Mouse (Mus musculus) G1E (cell line): ENCODE results near the gene Kcnma1. TPM values are rescaled to one million over a fixed set of nuclear protein-coding genes. Genes with fewer than 3 reads are reported as not detected.

Source experiments
- ATAC-seq: 2 replicates; pipeline ENCODE4 v1.8.0; 2016; ENCODE audit warnings: mild to moderate bottlenecking; ENCODE audit not compliant: insufficient number of reproducible peaks, poor library complexity, low FRiP score, severe bottlenecking; ENCODE audit errors: extremely low read depth
- DNase-seq: peaks from one replicate; pipeline ENCODE4 v3.0.0; 2012; ENCODE audit warnings: low spot score
- H3K27me3 ChIP-seq: 2 replicates; pipeline ENCODE4 v1.6.1; 2012; ENCODE audit warnings: mild to moderate bottlenecking, low read length, inconsistent platforms; ENCODE audit not compliant: insufficient read depth
- H3K36me3 ChIP-seq: replicated peaks from 2 replicates; pipeline ENCODE3; 2012; ENCODE audit warnings: mild to moderate bottlenecking, inconsistent platforms
- H3K4me1 ChIP-seq: 2 replicates; pipeline ENCODE4 v1.6.1; 2012; ENCODE audit warnings: low read depth, low read length, inconsistent platforms, mixed read lengths; ENCODE audit not compliant: insufficient read depth
- H3K4me3 ChIP-seq: 2 replicates; pipeline ENCODE4 v1.5.1; 2012; ENCODE audit warnings: low read depth, mild to moderate bottlenecking, inconsistent platforms, low read length, moderate library complexity, mixed read lengths
- H3K9me3 ChIP-seq: replicated peaks from 2 replicates; pipeline ENCODE4 v1.6.1; 2012; ENCODE audit warnings: inconsistent platforms
- CTCF ChIP-seq: IDR thresholded peaks from 2 replicates; pipeline ENCODE4 v1.5.1; 2012; ENCODE audit warnings: low read depth, low read length, inconsistent platforms, mixed read lengths
- GATA1 ChIP-seq: IDR thresholded peaks from 2 replicates; pipeline ENCODE4 v1.6.1; 2012; ENCODE audit warnings: borderline replicate concordance, low read length, inconsistent platforms, mixed read lengths
- GATA2 ChIP-seq: IDR thresholded peaks from 2 replicates; pipeline ENCODE4 v1.6.1; 2012; ENCODE audit warnings: low read depth, low read length, inconsistent platforms, borderline replicate concordance
- POLR2AphosphoS5 ChIP-seq: IDR thresholded peaks from 2 replicates; pipeline ENCODE4 v1.6.1; 2012; ENCODE audit warnings: low read depth, low read length, inconsistent platforms; ENCODE audit not compliant: insufficient replicate concordance
- TAL1 ChIP-seq: conservative IDR thresholded peaks from 2 replicates; pipeline ENCODE4 v1.6.1; 2012; ENCODE audit warnings: low read depth, low read length, inconsistent platforms, mixed read lengths
- polyA plus RNA-seq: library from polyadenylated mRNA; stranded (reverse); fragments of >175 nt; gene quantifications from 2 replicates; pipeline ENCODE4 v1.2.3, GENCODE M21; 2012
- total RNA-seq, 2 experiments: library from RNA; stranded (forward) in 1 of 2; stranded (reverse) in 1 of 2; fragments of 200-1000 nt in 1 of 2; fragments of >200 nt in 1 of 2; fragmentation: Nextera tagmentation in 1 of 2; gene quantifications; 2 replicates each; pipeline ENCODE4 v1.2.3; 2014 to 2017

The Kcnma1 gene
- total and polyA plus RNA-seq, 3 experiments, result 0.27 TPM; not detected in 2

GRCm38 (mm10) chr14:23418955-23419354 lies 595.3 kb downstream of the Kcnma1 start:
- H3K27me3 ChIP-seq, result no peaks in the 10 kb centered on the region
- TF ChIP-seq TAL1 (no peak), GATA1 (no peak), CTCF (no peak), GATA2 (no peak), POLR2AphosphoS5 (no peak)
- ATAC-seq (no peak), DNase-seq (no peak)
- H3K4me1 ChIP-seq, result no peaks in the 10 kb centered on the region
- no peaks in the 10 kb centered on the region for H3K36me3 ChIP-seq
- H3K4me3 ChIP-seq, result no peak overlapping the region
- H3K9me3 ChIP-seq, result peaks cover 8% of the 10 kb centered on the region

DNA sequence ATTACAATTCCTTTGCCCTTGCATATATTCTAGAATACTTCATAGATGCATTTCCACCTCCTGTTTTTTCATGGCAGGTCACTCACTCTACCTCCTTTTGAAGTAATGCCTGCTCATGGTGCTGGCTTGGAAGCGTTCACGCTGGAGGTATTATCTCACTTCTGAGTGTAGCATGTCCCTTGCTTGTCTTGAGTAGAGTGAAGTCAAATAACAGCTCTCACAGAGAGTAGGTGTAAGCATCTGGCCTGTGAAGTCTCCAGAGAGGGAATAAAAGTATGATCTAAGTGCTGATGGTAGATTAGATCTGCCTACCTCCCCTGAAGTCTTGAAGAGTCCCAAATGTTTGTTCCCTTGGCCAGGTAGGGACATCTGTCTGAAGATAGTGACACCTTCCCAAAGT lies 607.2 kb downstream of the Kcnma1 start:
- ATAC-seq (no peak), DNase-seq (no peak)
- Histone ChIP-seq H3K27me3 (no peaks in the 10 kb centered on the region), H3K36me3 (no peaks in the 10 kb centered on the region), H3K4me1 (no peaks in the 10 kb centered on the region), H3K9me3 (peaks cover 4% of the 10 kb centered on the region; the same call in 1 of the 2 replicates), H3K4me3 (no peak overlapping the region)
- TF ChIP-seq TAL1 (no peak), CTCF (no peak), GATA1 (no peak)

GRCm38 (mm10) chr14:23400777-23401469 lies 613.4 kb downstream of the Kcnma1 start:
- ATAC-seq (no peak), DNase-seq (no peak)
- no peaks in the 10 kb centered on the region for H3K27me3 ChIP-seq

GRCm38 (mm10) chr14:23397642-23398041 lies 616.6 kb downstream of the Kcnma1 start:
- Histone ChIP-seq H3K4me3 (no peak overlapping the region), H3K4me1 (no peaks in the 10 kb centered on the region), H3K9me3 (peaks cover 5% of the 10 kb centered on the region; the same call in 1 of the 2 replicates), H3K27me3 (no peaks in the 10 kb centered on the region), H3K36me3 (no peaks in the 10 kb centered on the region)
- no peak for ATAC-seq
- TF ChIP-seq GATA2 (no peak), CTCF (no peak), POLR2AphosphoS5 (no peak), TAL1 (no peak), GATA1 (no peak)
- DNase-seq, result no peak

More at GRCm38 (mm10) chr14:23400777-23401469, 613.4 kb downstream of the Kcnma1 start:
- TF ChIP-seq POLR2AphosphoS5 (no peak), CTCF (no peak), GATA2 (no peak)
- H3K4me1 ChIP-seq, result no peaks in the 10 kb centered on the region
- H3K9me3 ChIP-seq, result peaks cover 3% of the 10 kb centered on the region; the same call in 1 of the 2 replicates
- H3K4me3 ChIP-seq, result no peak overlapping the region
- no peaks in the 10 kb centered on the region for H3K36me3 ChIP-seq

DNA sequence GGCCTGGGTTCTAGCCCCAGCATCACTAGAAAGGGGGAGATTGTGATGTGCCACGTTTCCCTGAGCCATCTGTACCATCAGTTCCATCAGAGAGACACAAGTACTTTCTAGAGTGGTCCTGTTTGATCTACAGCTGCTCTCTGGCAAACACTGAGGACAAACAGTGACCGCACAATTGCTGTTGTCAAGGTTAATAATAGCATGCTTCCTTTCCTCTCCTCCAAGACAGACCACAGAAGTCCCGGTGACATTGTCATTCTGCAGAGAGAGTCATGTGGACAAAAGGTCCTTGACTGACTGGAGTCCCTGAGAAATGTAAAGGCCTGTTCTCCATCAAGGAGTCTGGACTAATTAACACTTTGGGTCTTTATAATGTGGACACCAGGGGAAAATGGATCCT lies 622.7 kb downstream of the Kcnma1 start:
- no peak for TF ChIP-seq GATA2
- TF ChIP-seq CTCF, result no peak
- no peak for TF ChIP-seq TAL1
- TF ChIP-seq POLR2AphosphoS5, result no peak
- no peak for TF ChIP-seq GATA1
- Histone ChIP-seq H3K9me3 (peaks cover 24% of the 10 kb centered on the region), H3K27me3 (no peaks in the 10 kb centered on the region), H3K36me3 (no peaks in the 10 kb centered on the region), H3K4me3 (no peak overlapping the region), H3K4me1 (no peaks in the 10 kb centered on the region)
- no peak for ATAC-seq
- DNase-seq, result no peak

DNA sequence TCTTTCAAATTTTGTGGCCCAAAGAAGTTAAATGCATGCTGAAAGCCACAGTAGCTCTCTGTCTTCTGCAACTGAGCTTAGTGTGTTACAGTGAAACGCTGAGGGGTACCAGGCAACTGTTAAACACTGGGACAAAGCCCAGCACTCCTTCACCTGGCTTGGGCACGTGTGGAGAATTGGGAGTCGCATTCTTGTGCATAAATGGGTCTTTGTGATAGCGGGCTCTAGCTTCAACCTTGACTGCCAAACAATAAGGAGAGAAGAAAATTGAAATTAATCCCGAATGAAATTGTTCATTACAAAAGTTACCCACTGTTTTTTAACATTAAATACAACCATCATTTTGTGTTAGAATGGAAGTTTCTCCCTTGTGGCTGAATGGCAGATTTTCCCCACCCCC lies 623.5 kb downstream of the Kcnma1 start:
- TF ChIP-seq GATA2 (no peak), GATA1 (no peak), POLR2AphosphoS5 (no peak), TAL1 (no peak), CTCF (no peak)
- Histone ChIP-seq H3K9me3 (peaks cover 26% of the 10 kb centered on the region), H3K27me3 (no peaks in the 10 kb centered on the region), H3K36me3 (no peaks in the 10 kb centered on the region), H3K4me3 (no peak overlapping the region), H3K4me1 (no peaks in the 10 kb centered on the region)
- ATAC-seq, result no peak
- DNase-seq, result no peak
